Mouse (Mus musculus) left cerebral cortex, adult 9 months (tissue): Measurements from ENCODE around the gene Stat6.

ENCODE experiments used
- DNase-seq, 2 experiments: peaks; one replicate each; pipeline ENCODE4 v3.0.0; 2022; ENCODE audit warnings: low spot score in 2 of 2

Stat6 gene

GRCm38 (mm10) chr10:127710331-127710730, 67.5 kb downstream of the Stat6 start:
- DNase-seq, result no peak
